Mouse (Mus musculus) lung, postnatal 0 days (tissue): ENCODE data around the gene Idh3g.

ENCODE experiments used
- CTCF ChIP-seq: IDR thresholded peaks from 2 replicates; pipeline ENCODE4 v1.5.1; 2016; ENCODE audit warnings: antibody characterized with exemption, mild to moderate bottlenecking
- EP300 ChIP-seq: IDR thresholded peaks from 2 replicates; pipeline ENCODE4 v1.6.1; 2016; ENCODE audit warnings: antibody characterized with exemption, mild to moderate bottlenecking, control low read depth

DNA sequence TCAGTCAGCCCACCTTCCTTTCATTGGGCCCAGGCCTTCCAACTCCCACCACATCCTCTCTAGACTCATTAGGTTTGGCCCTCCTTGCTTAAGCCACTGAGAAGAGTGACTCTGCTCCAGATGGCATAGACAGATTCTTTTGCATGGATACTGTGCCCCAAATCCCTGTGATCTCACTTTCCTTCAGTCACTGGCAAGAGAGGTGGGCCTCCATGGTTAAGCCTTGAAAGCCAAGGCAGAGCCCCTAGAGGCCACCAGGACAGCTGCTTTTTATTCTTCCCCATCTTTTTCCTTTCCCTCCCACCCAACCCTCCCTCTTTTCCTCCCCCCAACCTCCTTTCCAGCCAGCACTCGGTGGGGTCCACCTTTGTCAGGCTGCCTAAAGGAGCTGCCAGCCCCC lies 6.8 kb upstream of the Idh3g start:
- no peak for TF ChIP-seq CTCF
- TF ChIP-seq EP300: no peak
